Mouse (Mus musculus) erythroid progenitor cell, adult 5-6 weeks (primary cell): ENCODE results near the gene Mrpl30. TPM values are rescaled to one million over a fixed set of nuclear protein-coding genes. Genes with fewer than 3 reads are reported as not detected.
A peak's percentile ranks its signal among the peaks of the same experiment; 100 is the strongest.

Experiments used
- ATAC-seq: replicated peaks from 2 replicates; pipeline ENCODE4 v1.8.0; 2016; ENCODE audit warnings: moderate number of reproducible peaks, mild to moderate bottlenecking, moderate TSS enrichment, inconsistent platforms; ENCODE audit not compliant: poor library complexity, low FRiP score, severe bottlenecking
- total RNA-seq, 2 experiments: library from RNA; stranded (forward) in 1 of 2; stranded (reverse) in 1 of 2; fragments of 150-400 nt in 1 of 2; fragments of 186-747, 209-891 nt in 1 of 2; gene quantifications; 2 replicates each; pipeline versions ENCODE4 v1.2.3 to v1.2.4; 2015 to 2017; ENCODE audit warnings: low replicate concordance in 2 of 2

The Mrpl30 gene
- total RNA-seq, 2 experiments from 2014 or later, result 57.8 to 83.0 TPM

DNA sequence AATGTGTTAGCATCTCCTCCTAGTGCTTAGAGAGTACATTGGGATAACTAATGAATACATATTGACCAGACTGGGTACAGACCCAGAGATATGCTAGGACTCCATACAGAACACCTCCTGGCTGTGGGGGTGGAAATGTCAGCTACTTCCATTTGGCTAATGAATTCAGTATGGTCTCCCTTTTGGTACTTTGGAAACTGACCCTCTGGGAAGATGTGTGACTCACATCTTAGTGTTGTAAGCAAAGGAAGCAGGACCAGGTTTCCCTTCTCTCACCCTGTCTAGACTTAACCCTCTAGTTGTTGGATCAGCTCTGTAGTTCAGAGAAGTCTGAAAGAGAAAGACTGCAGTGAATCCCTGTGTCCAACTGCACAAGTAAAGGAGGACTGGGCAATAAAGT is 4.3 kb downstream of the Mrpl30 start:
- ATAC-seq, result no peak

- ATAC-seq, result no peak
These were observed 9.5 kb downstream of the Mrpl30 start for GRCm38 (mm10) chr1:37899816-37900215.

GRCm38 (mm10) chr1:37900288-37900687 is 10.0 kb downstream of the Mrpl30 start:
- no peak for ATAC-seq

- no peak for ATAC-seq
These were observed 12.9 kb downstream of the Mrpl30 start for GRCm38 (mm10) chr1:37903178-37903577.

- ATAC-seq, result no peak
These were observed 22.5 kb downstream of the Mrpl30 start for GRCm38 (mm10) chr1:37912751-37913150.

DNA sequence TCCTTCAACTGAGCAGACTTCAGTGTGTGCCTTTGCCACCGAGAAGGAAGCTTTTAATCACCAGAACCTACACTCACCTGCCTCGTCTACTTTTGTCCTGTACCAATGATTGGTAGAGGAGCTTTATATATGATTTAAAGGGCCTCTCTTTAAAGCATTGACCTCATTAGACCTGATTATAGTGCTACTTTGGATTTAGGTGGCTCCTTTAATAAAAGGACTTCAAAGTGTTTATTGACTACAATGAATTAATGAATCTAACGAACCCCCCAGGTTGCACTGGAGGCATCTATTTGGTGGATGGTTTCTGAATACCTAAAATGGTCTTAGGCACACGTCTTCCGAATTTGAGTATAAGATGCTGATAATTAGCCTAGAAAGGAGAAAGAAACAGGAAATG is 26.1 kb downstream of the Mrpl30 start, which contains the start of gene Lyg2:
TSS of gene Lyg2 (minus strand) at position 101 of the 400 bp plus-strand sequence.
- ATAC-seq, result no peak

DNA sequence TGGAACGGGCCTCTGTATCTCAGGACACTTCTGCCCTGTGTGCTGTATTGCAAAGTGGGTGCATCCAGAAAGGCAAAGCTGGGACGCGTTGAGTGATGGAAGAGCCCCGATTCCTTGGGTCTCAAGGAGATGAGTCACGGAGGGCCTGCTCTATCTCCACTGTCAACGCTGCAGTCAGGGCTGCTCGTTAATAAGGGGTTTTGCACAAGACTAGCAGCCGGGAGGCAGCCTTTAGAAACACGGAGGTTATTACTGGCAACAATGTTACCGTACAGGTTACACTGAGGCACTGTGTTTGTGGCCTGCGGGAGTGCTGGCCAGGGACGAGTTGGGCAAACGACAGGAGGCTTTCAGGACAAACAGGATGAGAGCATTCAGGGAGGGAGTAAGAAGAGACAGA is 27.4 kb downstream of the Mrpl30 start:
- ATAC-seq, result no peak

- ATAC-seq, result no peak
These were observed 27.8 kb downstream of the Mrpl30 start for GRCm38 (mm10) chr1:37918096-37918495.

GRCm38 (mm10) chr1:37922536-37922935 is 32.3 kb downstream of the Mrpl30 start:
- no peak for ATAC-seq

- ATAC-seq, result no peak
These were observed 35.7 kb downstream of the Mrpl30 start for GRCm38 (mm10) chr1:37925971-37926370.

GRCm38 (mm10) chr1:37931806-37932205 is 41.5 kb downstream of the Mrpl30 start:
- ATAC-seq, result 0 out of 2 replicates have a peak, but pooled peaks have one; percentile 34

Other genes with a start within 250 kb of the Mrpl30 start
- gene 2010300C02Rik, start 170.4 kb upstream of the Mrpl30 start, total RNA-seq (2015; ENCODE audit: low replicate concordance), result 1.8 TPM in 1 of 2 replicates, not detected in the other
- 0.13 TPM in 1 of 2 replicates, not detected in the other for gene 2010300C02Rik, start 170.4 kb upstream of the Mrpl30 start, total RNA-seq (2017; ENCODE audit: low replicate concordance)
- 5.4 and 6.8 TPM in 2 replicates for gene Tsga10, start 24.0 kb upstream of the Mrpl30 start, total RNA-seq (2015; ENCODE audit: low replicate concordance)
- 1.8 and 2.2 TPM in 2 replicates for gene Tsga10, start 24.0 kb upstream of the Mrpl30 start, total RNA-seq (2017; ENCODE audit: low replicate concordance)
- 2.5 TPM in 1 of 2 replicates, not detected in the other for gene Lipt1, start 18.7 kb upstream of the Mrpl30 start, total RNA-seq (2015; ENCODE audit: low replicate concordance)
- 0.38 and 0.77 TPM in 2 replicates for gene Lipt1, start 18.7 kb upstream of the Mrpl30 start, total RNA-seq (2017; ENCODE audit: low replicate concordance)
- 12.2 and 32.1 TPM in 2 replicates for gene Mitd1, start 66 bp upstream of the Mrpl30 start, total RNA-seq (2015; ENCODE audit: low replicate concordance)
- 24.4 and 26.6 TPM in 2 replicates for gene Mitd1, start 66 bp upstream of the Mrpl30 start, total RNA-seq (2017; ENCODE audit: low replicate concordance)
- not detected in 2 replicates for gene Lyg2, start 26.0 kb downstream of the Mrpl30 start, total RNA-seq (2015; ENCODE audit: low replicate concordance)
- gene Lyg2, start 26.0 kb downstream of the Mrpl30 start, total RNA-seq (2017; ENCODE audit: low replicate concordance), result not detected in 2 replicates
- gene Lyg1, start 67.3 kb downstream of the Mrpl30 start, total RNA-seq (2015; ENCODE audit: low replicate concordance), result not detected in 2 replicates
- not detected in 2 replicates for gene Lyg1, start 67.3 kb downstream of the Mrpl30 start, total RNA-seq (2017; ENCODE audit: low replicate concordance)
- gene Txndc9, start 107.4 kb downstream of the Mrpl30 start, total RNA-seq (2015; ENCODE audit: low replicate concordance), result 26.8 and 59.1 TPM in 2 replicates
- gene Txndc9, start 107.4 kb downstream of the Mrpl30 start, total RNA-seq (2017; ENCODE audit: low replicate concordance), result 27.0 and 43.0 TPM in 2 replicates
- 14.4 and 14.7 TPM in 2 replicates for gene Eif5b, start 107.5 kb downstream of the Mrpl30 start, total RNA-seq (2015; ENCODE audit: low replicate concordance)
- 12.9 and 14.9 TPM in 2 replicates for gene Eif5b, start 107.5 kb downstream of the Mrpl30 start, total RNA-seq (2017; ENCODE audit: low replicate concordance)
- gene Rev1, start 239.3 kb downstream of the Mrpl30 start, total RNA-seq (2015; ENCODE audit: low replicate concordance), result 56.2 and 59.8 TPM in 2 replicates
- gene Rev1, start 239.3 kb downstream of the Mrpl30 start, total RNA-seq (2017; ENCODE audit: low replicate concordance), result 64.8 and 109 TPM in 2 replicates